Mouse (Mus musculus): ENCODE measurements around the gene Gpc5.

Gene Gpc5

DNA sequence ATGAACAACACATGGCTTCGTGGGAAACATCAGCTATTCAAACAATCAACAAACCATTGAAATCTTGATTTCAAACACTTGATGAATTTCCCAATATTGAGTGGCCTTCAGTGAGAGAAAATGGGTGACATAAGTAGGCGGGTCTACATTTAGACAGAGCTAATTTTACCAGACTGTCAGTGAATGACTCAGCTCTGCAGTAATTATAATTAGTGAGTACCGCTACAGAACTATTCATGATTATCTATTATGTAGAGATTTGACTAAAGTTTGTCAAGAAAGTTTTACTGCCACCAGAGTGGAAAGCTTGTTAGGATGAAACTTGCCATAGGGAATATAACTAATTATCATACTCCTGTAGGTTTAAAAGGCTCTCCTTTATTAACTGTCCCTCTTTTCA, 1323.5 kb downstream of the Gpc5 start:
- DNase-seq = no peak

DNA sequence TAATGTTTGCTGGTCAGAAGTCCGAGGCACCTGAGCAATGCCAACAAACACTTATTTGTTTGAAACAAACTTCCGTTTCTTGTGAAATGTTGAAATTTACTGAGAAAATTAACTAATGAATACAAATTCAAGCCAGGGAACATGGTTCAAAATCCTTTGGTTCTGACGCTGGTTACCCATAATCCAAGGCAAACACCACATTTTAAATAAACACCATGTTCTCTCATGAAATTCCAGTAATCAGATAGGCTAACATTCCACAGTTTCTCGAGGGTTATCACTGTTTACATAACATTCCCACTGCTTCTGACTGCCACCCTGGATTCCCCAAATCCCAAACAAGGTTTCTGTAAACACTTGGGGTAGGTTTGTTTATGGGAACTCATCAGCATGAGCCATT, 1356.2 kb downstream of the Gpc5 start:
- DNase-seq = no peak

DNA sequence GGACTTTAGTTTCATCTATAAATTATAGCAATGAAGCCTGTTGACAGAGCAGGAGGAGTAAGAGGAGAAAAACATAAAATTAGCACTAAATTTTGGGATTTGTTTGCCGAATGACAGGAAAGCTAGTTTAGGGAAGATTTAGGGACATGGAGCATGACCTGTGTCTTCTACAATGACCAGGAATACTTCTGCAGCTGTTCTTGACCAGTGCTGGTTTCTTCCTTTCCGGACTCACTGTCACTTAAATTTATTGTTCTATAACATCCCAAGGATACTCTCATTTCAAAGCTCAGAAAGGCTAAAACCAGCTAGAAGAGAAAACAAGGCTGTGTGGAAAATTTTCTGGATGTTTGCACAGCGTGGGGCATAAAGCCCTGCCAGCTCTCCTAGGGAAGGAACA, 1361.3 kb downstream of the Gpc5 start:
- no peak for DNase-seq

DNA sequence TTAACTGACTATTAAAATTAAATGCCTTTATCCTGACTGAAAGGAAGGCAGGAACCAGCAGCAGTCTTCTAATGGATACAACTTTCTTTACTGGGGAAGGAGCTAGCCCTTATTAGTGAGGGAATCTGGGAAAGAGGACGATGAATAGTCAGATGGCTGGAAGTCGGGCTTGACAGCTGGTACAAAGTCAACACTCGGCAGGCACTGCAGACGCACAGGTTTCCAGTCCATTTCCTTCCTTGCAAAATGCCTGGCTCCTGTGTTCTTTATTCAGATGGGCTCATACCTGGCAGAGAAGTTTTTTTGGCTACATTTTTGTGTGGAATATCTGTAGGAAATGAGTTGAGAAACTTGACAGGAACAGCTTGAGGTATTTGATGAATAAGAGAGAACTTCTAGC, 1364.2 kb downstream of the Gpc5 start:
- DNase-seq = no peak

DNA sequence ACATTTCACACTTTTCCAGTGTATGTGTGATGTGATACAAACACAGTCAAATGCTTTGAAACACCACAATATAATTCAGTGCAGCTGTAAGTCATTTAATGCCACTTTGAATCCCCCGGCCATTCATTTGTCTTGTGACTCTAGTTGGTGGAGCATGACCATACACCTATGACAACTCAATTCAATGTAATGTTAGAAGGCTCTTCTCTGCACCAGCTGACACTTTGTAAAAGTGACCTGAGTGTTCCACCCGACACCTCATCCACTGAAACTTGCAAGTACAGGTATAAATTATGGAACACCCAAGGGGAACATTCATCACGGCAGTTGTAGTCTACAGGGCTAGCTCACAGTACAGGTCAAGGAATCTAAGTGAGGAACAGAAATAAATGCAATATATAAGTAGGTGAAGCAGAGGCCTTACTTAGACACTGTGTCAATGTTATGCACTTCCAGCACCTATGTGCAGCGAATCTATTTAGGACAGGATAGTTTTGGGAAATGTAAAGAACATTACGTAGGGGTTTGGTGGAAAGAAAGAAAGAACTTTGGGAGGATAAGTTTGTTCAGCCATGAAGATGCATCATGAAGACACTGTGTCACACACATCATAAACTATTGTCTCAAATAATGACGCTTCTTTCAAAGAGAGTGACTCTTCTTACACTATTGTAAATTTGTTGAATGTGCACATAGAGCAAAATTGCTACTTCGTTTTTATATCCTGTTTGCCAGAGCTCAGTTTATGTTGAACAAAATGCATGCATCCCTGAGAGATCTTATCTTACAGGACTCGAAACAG, 1381.6 kb downstream of the Gpc5 start:
- DNase-seq = no peak

DNA sequence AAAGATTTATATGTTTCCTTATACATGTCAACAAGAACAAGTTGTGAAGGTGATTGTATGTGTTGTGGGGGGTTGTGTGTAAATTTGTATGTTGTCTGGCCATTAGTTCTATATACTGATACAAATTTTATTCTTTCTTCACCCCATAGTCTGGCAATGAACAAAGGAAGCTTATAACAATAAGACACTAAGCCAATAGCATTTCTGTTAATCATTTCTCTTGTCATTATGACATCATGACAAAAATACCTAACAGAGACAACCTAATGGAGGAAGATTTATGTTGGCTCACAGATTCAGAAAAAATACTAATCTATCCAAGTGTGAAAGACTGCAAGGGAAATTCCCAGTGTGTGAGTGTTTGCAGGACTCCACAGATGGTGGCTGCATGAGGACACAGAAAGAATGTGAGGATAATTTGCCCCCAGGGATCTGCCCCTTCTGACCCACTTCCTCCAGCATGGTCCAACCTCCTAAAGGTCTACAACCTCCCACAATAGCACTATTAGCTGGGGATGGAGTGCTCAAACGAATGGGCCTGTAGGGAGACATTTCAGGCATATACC, 1402.4 kb downstream of the Gpc5 start:
- DNase-seq = no peak

DNA sequence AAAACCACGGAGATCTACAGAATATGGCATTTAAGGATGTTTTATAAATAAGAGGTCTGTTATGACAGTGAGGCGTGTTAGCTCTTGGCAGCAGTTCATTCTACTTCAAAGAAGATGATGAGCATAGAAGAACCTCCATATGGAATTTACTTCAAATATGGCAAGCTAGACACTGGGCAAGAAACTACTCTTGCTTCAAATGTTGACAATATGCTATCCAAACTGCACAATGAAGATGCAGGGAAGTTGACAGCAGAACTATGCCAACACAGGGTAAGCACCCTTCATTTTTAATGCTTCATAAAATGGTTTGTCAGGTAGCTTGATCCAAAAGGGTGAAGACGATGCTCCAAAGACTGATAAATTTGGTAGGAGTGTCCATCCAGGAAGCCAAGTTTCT, 1446.2 kb downstream of the Gpc5 start:
- DNase-seq = no peak

DNA sequence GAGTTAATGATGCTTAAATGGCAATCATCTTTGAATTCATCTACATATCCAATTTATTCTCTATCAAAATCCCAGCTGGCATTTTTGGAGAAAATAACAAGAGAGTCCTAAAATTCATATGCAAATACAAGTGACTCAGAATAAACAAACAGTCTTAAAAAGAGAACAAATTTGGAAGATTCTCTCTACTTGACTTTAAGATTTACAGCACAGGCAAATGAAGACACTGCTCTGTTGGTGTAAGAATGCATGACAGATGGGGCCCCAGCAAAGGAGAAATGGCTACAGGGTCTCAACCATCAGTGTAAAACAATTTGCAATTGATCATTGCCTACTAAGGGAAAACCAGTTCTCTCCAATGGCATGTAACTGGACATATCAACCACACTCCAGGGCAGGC, 1451.7 kb downstream of the Gpc5 start:
- DNase-seq = no peak

DNA sequence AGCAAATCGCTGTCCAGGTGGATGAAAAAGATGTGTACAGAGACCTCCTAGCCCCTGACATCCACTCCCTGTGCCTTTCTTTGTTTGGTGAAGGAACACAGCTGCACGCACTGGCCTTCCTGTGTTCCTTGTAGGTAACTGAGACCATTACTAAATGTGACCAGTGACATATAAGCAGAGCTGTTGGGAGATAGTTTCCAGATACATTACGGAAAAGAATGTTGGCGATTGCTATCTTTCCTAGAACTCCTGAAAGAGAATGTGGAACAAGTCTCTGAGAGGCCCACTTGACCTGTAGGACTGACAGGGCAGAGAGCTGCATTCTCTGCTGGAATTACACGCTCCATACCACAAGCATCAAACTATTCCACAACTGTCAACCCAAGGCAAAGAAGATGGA, 1459.4 kb downstream of the Gpc5 start:
- no peak for DNase-seq

DNA sequence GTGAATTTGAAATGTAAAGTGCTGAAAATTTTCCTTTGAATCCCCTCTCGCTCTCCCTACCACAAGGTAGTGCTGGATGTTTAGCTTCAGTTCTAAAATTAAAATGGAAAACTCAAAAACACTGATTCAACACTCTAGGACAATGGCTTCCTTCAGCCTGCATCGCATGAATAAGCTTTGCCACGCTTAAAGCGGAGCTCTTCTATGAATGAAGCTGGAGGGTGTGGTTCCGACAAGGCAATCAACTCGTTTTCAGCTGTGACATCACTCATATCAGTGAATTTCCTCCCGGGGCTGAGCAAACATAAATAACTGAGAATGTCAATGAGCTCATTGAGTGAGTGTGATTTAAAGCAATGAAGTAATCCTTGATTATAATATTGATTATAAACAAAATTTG, 1461.3 kb downstream of the Gpc5 start:
- no peak for DNase-seq

DNA sequence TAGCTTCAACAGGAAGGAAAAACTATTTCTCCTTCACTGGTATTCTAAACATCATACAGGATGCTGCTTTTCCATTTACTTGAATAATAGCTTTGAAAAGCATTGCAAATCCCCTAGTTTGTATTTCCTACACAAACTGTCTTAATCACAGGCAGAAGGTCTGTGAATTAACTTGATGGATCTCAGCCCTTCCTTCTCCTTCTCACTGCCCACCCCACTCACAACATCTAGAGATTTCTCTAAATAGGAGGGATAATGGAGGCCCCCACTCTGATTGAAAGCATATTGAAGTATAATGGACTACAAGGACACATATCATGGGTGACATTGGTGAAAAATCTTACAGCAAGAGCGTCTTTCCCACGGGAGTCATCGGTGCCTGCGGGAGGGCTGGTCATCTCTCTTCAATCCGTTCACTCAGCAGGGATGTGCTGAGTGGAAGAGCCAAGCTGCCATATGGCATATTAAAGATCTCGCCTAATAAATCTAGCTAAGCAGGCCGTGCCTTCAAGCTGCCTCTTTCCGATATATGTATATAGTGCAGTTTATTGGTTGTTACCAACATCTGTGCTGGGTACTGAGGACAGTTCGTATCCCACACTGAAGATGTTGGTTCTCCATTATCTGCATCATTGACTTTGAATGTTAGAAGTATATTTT, 1466.3 kb downstream of the Gpc5 start:
- DNase-seq = no peak

DNA sequence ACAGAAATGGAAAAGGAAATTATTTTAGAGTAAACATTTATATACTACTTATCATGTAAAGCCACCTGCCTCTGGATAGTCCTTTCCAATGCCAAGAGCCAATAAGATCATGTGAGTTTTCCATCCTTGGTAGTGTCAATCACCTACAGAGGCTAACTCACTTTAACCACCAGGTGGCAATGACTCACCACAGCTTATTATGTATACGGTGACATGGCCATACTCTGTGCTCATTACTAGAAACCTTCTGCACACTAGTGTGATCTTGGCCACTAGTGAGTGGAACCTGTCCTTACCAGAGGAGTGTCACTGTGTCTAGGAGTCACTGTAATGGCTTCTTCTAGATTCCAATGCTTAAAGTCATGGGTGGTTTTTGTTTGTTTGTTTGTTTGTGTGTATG, 1468.0 kb downstream of the Gpc5 start:
- no peak for DNase-seq
